Mouse (Mus musculus) MN1 (cell line): Measurements from ENCODE around the gene Irf3.
"Not testable (repeated sequence)": the region's sequence is repeated elsewhere in the genome, so short reads cannot be mapped to it uniquely, and the experiment has no call there.

Experiments used
- DNase-seq: peaks from one replicate; pipeline ENCODE4 v3.0.0-alpha.2; 2016; ENCODE audit warnings: low spot score

Gene Irf3

GRCm38 (mm10) chr7:45007846-45008245, 10.4 kb downstream of the Irf3 start:
- no peak for DNase-seq

- DNase-seq: no peak
Measured at GRCm38 (mm10) chr7:45008411-45008810, 11.0 kb downstream of the Irf3 start.

- no peak for DNase-seq
Measured at GRCm38 (mm10) chr7:45012011-45012410, 14.6 kb downstream of the Irf3 start.

GRCm38 (mm10) chr7:45012824-45013223, 15.4 kb downstream of the Irf3 start:
- no peak for DNase-seq

GRCm38 (mm10) chr7:45013366-45014095, 16.1 kb downstream of the Irf3 start:
- no peak for DNase-seq

- no peak for DNase-seq
Measured at GRCm38 (mm10) chr7:45014096-45014451, 16.6 kb downstream of the Irf3 start.

GRCm38 (mm10) chr7:45015344-45015956, 18.0 kb downstream of the Irf3 start:
- DNase-seq: no peak

GRCm38 (mm10) chr7:45015957-45016612, 18.6 kb downstream of the Irf3 start, which contains the start of gene Scaf1:
Gene Scaf1 (minus strand): TSS chr7:45016363.
- peak; percentile 98 for DNase-seq

- no peak for DNase-seq
Measured at GRCm38 (mm10) chr7:45016761-45017160, 19.3 kb downstream of the Irf3 start.

- DNase-seq: peak; percentile 97
Measured at GRCm38 (mm10) chr7:45017242-45018061, 20.0 kb downstream of the Irf3 start, which contains the start of gene Rras. Gene Rras (plus strand): TSS chr7:45017961.

- peak; percentile 77 for DNase-seq
Measured at GRCm38 (mm10) chr7:45019031-45019571, 21.7 kb downstream of the Irf3 start.

GRCm38 (mm10) chr7:45020225-45020624, 22.8 kb downstream of the Irf3 start:
- DNase-seq: no peak

- not testable (repeated sequence) for DNase-seq
Measured at GRCm38 (mm10) chr7:45023711-45024110, 26.3 kb downstream of the Irf3 start.

GRCm38 (mm10) chr7:45024281-45025248, 27.1 kb downstream of the Irf3 start:
- DNase-seq: no peak

GRCm38 (mm10) chr7:45025601-45026220, 28.3 kb downstream of the Irf3 start:
- DNase-seq: no peak

GRCm38 (mm10) chr7:45026256-45026655, 28.8 kb downstream of the Irf3 start:
- DNase-seq: no peak

GRCm38 (mm10) chr7:45027761-45028160, 30.3 kb downstream of the Irf3 start:
- DNase-seq: no peak

- DNase-seq: no peak
Measured at GRCm38 (mm10) chr7:45028351-45028750, 30.9 kb downstream of the Irf3 start.

GRCm38 (mm10) chr7:45029995-45030394, 32.5 kb downstream of the Irf3 start:
- DNase-seq: no peak

GRCm38 (mm10) chr7:45030857-45031256, 33.4 kb downstream of the Irf3 start:
- no peak for DNase-seq
